Mouse (Mus musculus): ENCODE measurements around the gene Xdh. TPM values are rescaled to one million over a fixed set of nuclear protein-coding genes. Genes with fewer than 3 reads are reported as not detected.
A peak's percentile ranks its signal among the peaks of the same experiment; 100 is the strongest.

Gene Xdh
- polyA plus RNA-seq, 1 experiment: 25.2 TPM

DNA sequence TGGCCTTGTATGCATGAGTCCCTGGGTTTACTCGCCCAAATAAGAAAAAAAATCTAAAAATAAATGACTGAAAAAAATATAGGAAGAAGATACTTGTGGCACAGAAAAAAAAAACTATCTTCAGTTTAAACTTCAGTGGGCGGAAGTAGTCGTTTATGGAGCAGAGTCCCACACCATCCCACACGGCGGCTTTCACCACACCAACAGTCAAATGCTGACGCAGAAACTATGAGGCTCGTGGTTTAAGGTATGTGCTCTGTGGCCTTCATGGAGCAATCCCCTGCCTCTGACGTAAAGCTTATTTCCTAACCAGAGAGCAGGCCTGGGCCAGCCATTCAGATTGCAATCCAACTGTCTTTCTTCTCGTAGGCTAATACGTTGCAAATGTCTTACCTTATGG, 56.8 kb downstream of the Xdh start:
- no peak for DNase-seq
- H3K27ac ChIP-seq (ENCODE audit: control insufficient read depth, insufficient read depth, low read length): no peak overlapping the region
- H3K4me1 ChIP-seq (replicated peaks; ENCODE audit: control insufficient read depth, insufficient read depth, low read length): peaks cover 5% of the 10 kb centered on the region
- no peaks in the 10 kb centered on the region for H3K36me3 ChIP-seq (ENCODE audit: control insufficient read depth, insufficient read depth, low read length)
- H3K27me3 ChIP-seq (ENCODE audit: control insufficient read depth, insufficient read depth, low read length): no peaks in the 10 kb centered on the region
- H3K4me3 ChIP-seq (ENCODE audit: control insufficient read depth, insufficient read depth, low read length): no peak overlapping the region
- TF ChIP-seq POLR2A (IDR thresholded peaks at IDR 0.05; ENCODE audit: control insufficient read depth, extremely low read depth, insufficient read depth, low read length, poor library complexity): no peak
- TF ChIP-seq CTCF (IDR thresholded peaks at IDR 0.05; ENCODE audit: borderline replicate concordance, control insufficient read depth, extremely low read depth, insufficient read depth, low read length, poor library complexity): no peak
- 26% methylated on average over 10 of the region's 10 CpGs for WGBS

DNA sequence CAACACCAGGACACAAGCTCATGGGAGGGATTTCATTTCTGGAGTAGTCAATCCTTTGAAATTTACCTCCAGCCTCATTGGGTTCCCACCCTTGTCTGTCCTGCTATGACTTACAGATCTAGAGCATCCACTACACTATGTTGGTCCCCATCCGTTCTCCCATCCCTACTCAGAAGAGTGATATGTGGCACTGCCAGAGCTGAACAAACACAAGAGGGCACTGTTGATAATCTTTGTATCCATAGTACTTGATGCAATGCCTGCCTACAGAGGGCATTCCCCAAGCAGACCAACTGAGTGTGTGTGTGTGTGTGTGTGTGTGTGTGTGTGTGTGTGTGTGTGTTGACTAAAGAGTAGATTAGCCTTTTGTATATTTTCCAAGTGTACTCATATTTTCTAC, 58.4 kb downstream of the Xdh start:
- no peaks in the 10 kb centered on the region for H3K36me3 ChIP-seq (ENCODE audit: control insufficient read depth, insufficient read depth, low read length)
- H3K4me3 ChIP-seq (ENCODE audit: control insufficient read depth, insufficient read depth, low read length): no peak overlapping the region
- peaks cover 5% of the 10 kb centered on the region for H3K4me1 ChIP-seq (replicated peaks; ENCODE audit: control insufficient read depth, insufficient read depth, low read length)
- H3K27me3 ChIP-seq (ENCODE audit: control insufficient read depth, insufficient read depth, low read length): no peaks in the 10 kb centered on the region
- TF ChIP-seq CTCF (IDR thresholded peaks at IDR 0.05; ENCODE audit: borderline replicate concordance, control insufficient read depth, extremely low read depth, insufficient read depth, low read length, poor library complexity): no peak
- no peak for TF ChIP-seq POLR2A (IDR thresholded peaks at IDR 0.05; ENCODE audit: control insufficient read depth, extremely low read depth, insufficient read depth, low read length, poor library complexity)
- H3K27ac ChIP-seq (ENCODE audit: control insufficient read depth, insufficient read depth, low read length): no peak overlapping the region
- WGBS: 62% methylated on average over 1 of the region's 1 CpGs
- peak; percentile 41 for DNase-seq

DNA sequence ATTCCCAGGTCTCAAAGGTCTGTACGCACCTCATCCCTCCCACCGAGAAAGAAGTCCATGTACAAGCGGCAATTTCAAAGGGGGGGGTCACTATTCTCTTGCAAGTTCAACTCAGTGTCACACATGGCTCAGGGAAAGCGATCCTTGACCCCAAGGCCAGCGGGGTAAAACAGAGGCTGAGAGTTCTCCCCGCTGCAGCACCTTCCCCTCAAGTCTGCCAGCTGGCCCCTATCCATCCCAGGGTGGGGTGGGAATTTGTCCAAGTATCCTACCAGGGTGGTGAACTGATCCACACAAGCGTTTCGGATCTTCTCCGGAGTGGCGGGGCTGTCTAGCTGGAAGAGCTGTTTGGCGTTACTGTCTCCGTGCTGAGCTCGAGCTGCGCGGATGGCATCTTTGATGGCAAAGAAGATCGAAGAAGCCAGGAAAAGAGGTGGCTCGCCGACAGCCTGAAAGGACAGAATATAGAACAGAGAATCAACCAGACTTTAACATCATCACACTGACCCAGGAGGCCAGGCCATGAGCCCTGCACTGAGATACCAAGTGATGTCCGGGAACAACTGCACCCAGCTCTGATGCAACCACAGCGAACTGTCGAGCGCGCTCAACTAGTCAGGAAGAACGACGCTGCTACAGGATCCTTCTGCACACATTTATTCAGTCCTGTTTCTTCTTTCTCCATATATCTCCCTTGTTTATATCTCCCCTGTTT, 63.8 kb downstream of the Xdh start:
- TF ChIP-seq CTCF (IDR thresholded peaks at IDR 0.05; ENCODE audit: borderline replicate concordance, control insufficient read depth, extremely low read depth, insufficient read depth, low read length, poor library complexity) (no peak), POLR2A (IDR thresholded peaks at IDR 0.05; ENCODE audit: control insufficient read depth, extremely low read depth, insufficient read depth, low read length, poor library complexity) (no peak)
- H3K27me3 ChIP-seq (ENCODE audit: control insufficient read depth, insufficient read depth, low read length): no peaks in the 10 kb centered on the region
- H3K27ac ChIP-seq (ENCODE audit: control insufficient read depth, insufficient read depth, low read length): no peak overlapping the region
- H3K4me3 ChIP-seq (ENCODE audit: control insufficient read depth, insufficient read depth, low read length): no peak overlapping the region
- no peaks in the 10 kb centered on the region for H3K36me3 ChIP-seq (ENCODE audit: control insufficient read depth, insufficient read depth, low read length)
- DNase-seq: no peak
- WGBS: 93% methylated on average over 25 of the region's 25 CpGs
- 0 out of 2 replicates have a peak, but pooled peaks cover 2% of the 10 kb centered on the region for H3K4me1 ChIP-seq (replicated peaks; ENCODE audit: control insufficient read depth, insufficient read depth, low read length)

DNA sequence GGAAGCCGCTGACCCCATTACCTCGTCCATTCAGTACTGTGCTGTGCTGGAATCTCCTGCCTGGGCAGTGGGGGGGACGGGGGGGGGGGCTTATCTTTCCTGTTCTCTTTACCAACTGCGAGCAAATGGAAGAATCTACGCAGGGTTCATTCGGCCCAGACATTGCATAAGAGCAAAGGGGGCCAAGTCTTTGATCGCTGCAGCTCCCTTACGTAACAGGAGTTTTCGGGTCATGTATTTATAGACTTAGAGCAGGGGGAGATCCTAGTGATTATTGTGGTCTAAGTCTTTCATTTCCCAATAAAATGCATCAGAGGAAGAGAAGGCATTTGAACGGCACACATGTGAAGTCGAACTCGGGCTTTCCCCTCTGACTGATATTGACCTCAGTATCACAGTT, 66.7 kb downstream of the Xdh start:
- TF ChIP-seq POLR2A (IDR thresholded peaks at IDR 0.05; ENCODE audit: control insufficient read depth, extremely low read depth, insufficient read depth, low read length, poor library complexity) (no peak), CTCF (IDR thresholded peaks at IDR 0.05; ENCODE audit: borderline replicate concordance, control insufficient read depth, extremely low read depth, insufficient read depth, low read length, poor library complexity) (no peak)
- Histone ChIP-seq H3K4me1 (replicated peaks; ENCODE audit: control insufficient read depth, insufficient read depth, low read length) (0 out of 2 replicates have a peak, but pooled peaks cover 2% of the 10 kb centered on the region), H3K36me3 (ENCODE audit: control insufficient read depth, insufficient read depth, low read length) (no peaks in the 10 kb centered on the region)

DNA sequence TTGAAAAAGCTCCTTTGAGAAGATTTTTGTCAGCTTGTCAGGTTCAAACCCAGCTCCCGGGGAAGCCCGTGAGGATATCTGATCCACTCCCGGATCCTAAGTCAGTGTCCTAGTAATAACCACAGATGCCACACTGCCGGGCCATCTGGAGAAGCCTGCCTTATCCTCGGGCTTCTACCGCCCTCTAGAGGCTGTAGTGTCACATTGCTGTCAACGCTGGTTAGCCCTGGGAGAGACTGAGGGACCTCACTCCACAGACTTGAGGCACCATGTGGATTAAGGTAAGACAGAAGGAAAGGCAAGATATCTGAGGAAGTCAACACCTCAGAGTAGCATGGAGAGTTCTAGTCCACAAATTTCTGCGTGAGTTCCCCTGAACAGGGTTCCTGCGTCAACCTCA, 67.8 kb downstream of the Xdh start:
- DNase-seq: peak; percentile 76
- WGBS: 16% methylated on average over 9 of the region's 9 CpGs
- H3K27me3 ChIP-seq (ENCODE audit: control insufficient read depth, insufficient read depth, low read length): no peaks in the 10 kb centered on the region
- TF ChIP-seq CTCF (IDR thresholded peaks at IDR 0.05; ENCODE audit: borderline replicate concordance, control insufficient read depth, extremely low read depth, insufficient read depth, low read length, poor library complexity) (peak; percentile 79; the same call in 1 of the 2 replicates), POLR2A (IDR thresholded peaks at IDR 0.05; ENCODE audit: control insufficient read depth, extremely low read depth, insufficient read depth, low read length, poor library complexity) (no peak)
- H3K36me3 ChIP-seq (ENCODE audit: control insufficient read depth, insufficient read depth, low read length): no peaks in the 10 kb centered on the region
- H3K4me1 ChIP-seq (replicated peaks; ENCODE audit: control insufficient read depth, insufficient read depth, low read length): 0 out of 2 replicates have a peak, but pooled peaks cover 2% of the 10 kb centered on the region
- no peak overlapping the region for H3K4me3 ChIP-seq (ENCODE audit: control insufficient read depth, insufficient read depth, low read length)
- H3K27ac ChIP-seq (ENCODE audit: control insufficient read depth, insufficient read depth, low read length): no peak overlapping the region

More for the DNA sequence above, 66.7 kb downstream of the Xdh start:
- Histone ChIP-seq H3K27ac (ENCODE audit: control insufficient read depth, insufficient read depth, low read length) (no peak overlapping the region), H3K27me3 (ENCODE audit: control insufficient read depth, insufficient read depth, low read length) (no peaks in the 10 kb centered on the region), H3K4me3 (ENCODE audit: control insufficient read depth, insufficient read depth, low read length) (no peak overlapping the region)
- WGBS: 91% methylated on average over 12 of the region's 12 CpGs
- no peak for DNase-seq

DNA sequence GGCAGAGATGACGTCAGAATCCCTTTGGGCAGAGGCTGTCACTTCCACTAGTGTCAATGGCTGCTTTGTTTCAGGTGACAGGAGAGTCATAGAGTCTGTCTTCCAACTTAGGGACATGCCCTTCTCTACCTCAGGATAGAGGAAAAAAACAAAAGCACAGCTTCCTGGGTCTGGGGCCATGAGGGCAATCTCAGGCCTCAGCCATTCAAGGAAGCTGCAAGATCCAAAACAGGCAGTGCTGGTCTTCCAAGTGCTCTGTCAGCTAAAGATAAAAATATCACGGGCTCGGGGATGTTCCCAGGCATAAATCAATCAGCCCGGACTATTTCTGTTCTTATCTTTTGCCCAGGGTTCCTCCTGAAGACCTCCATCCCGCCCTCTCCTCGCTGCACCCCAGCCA, 68.7 kb downstream of the Xdh start:
- 78% methylated on average over 6 of the region's 6 CpGs for WGBS
- no peak for DNase-seq
- Histone ChIP-seq H3K36me3 (ENCODE audit: control insufficient read depth, insufficient read depth, low read length) (no peaks in the 10 kb centered on the region), H3K27me3 (ENCODE audit: control insufficient read depth, insufficient read depth, low read length) (no peaks in the 10 kb centered on the region), H3K4me1 (replicated peaks; ENCODE audit: control insufficient read depth, insufficient read depth, low read length) (0 out of 2 replicates have a peak, but pooled peaks cover 2% of the 10 kb centered on the region), H3K27ac (ENCODE audit: control insufficient read depth, insufficient read depth, low read length) (no peak overlapping the region), H3K4me3 (ENCODE audit: control insufficient read depth, insufficient read depth, low read length) (no peak overlapping the region)
- TF ChIP-seq CTCF (IDR thresholded peaks at IDR 0.05; ENCODE audit: borderline replicate concordance, control insufficient read depth, extremely low read depth, insufficient read depth, low read length, poor library complexity): no peak

Data from thymus, adult 2 months (tissue).